25 mouse cellular contexts compared by ENCODE assay signal in the genomic region with DNA sequence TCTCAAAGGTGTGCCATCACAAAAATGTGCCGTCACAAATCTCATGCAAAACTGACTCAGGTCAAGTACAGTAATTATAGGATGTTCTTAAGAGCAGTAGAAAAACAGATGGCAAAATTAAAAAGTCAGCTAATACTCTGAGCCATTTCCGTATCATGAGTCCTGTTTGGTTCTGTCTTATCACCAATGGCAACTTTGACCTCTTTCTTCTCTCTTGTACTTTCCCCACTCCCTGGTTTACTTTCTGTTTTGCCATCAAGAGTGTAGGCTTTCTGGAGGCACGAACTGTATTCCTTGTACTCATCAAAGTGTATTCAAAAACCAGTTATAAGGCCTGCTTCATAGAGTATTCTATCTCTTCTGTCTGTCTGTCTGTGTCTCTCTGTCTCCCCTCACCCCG.
A peak's percentile ranks its signal among the peaks of the same experiment; 100 is the strongest.
DNase-seq lines count a peak whose midpoint lies in the region; ATAC-seq and TF ChIP-seq lines count a peak whose summit lies in the region.
"Had no signal": no experiment of that assay in that cellular context is flagged by ENCODE, and none has a peak within 500 bp of the region (broad histone marks: within the 10 kb centered on the region; RNA-seq: fewer than 3 reads in every experiment).

No protein-coding gene starts in this region.

- no peak overlapping the region for H3K4me3 ChIP-seq in heart, adult 2 months
- H3K4me3 ChIP-seq in intestine, embryonic 16.5 days (ENCODE audit: low read length): no peak overlapping the region
- H3K4me3 ChIP-seq in intestine, embryonic 15.5 days (replicated peaks): no peak overlapping the region
- no peak overlapping the region for H3K4me3 ChIP-seq in midbrain, embryonic 11.5 days (ENCODE audit: low read depth, low read length)
- H3K4me3 ChIP-seq in midbrain, embryonic 16.5 days (ENCODE audit: low read depth, low read length): no peak overlapping the region
- H3K4me3 ChIP-seq in small intestine, adult 2 months (ENCODE audit: low read depth, low read length): no peak overlapping the region
- H3K4me3 ChIP-seq: embryonic facial prominence, embryonic 13.5 days; embryonic facial prominence, embryonic 15.5 days; erythroblast, embryonic 14.5 days; forebrain, embryonic 10.5 days; forebrain, embryonic 12.5 days had no signal

- peak overlapping the region; percentile 8 for H3K27ac ChIP-seq in heart, adult 2 months
- H3K27ac ChIP-seq in intestine, embryonic 16.5 days (ENCODE audit: low read length): no peak overlapping the region
- no peak overlapping the region for H3K27ac ChIP-seq in intestine, embryonic 15.5 days
- H3K27ac ChIP-seq in midbrain, embryonic 11.5 days (ENCODE audit: low read depth, low read length): no peak overlapping the region
- H3K27ac ChIP-seq in midbrain, embryonic 16.5 days (ENCODE audit: low read length): no peak overlapping the region
- H3K27ac ChIP-seq in small intestine, adult 2 months (ENCODE audit: insufficient read depth, low read depth, low read length): peak overlapping the region; percentile 0; the same call in 1 of the 2 replicates
- H3K27ac ChIP-seq: embryonic facial prominence, embryonic 13.5 days; embryonic facial prominence, embryonic 15.5 days; forebrain, embryonic 10.5 days; forebrain, embryonic 12.5 days had no signal

- 0 out of 2 replicates have a peak, but pooled peaks have one; percentile 44 for ATAC-seq in intestine, embryonic 16.5 days
- ATAC-seq in intestine, embryonic 15.5 days: no peak
- ATAC-seq in midbrain, embryonic 11.5 days (ENCODE audit: low FRiP score): no peak
- no peak for ATAC-seq in midbrain, embryonic 16.5 days
- ATAC-seq: forebrain, embryonic 14.5 days; forebrain, embryonic 16.5 days had no signal

- H3K79me2 ChIP-seq in heart, adult 2 months (replicated peaks; ENCODE audit: control insufficient read depth, insufficient read depth, low read length): no peaks in the 10 kb centered on the region

- peaks cover 2% of the 10 kb centered on the region; the same call in 1 of the 2 replicates for H3K4me1 ChIP-seq in heart, adult 2 months (ENCODE audit: control insufficient read depth, insufficient read depth, low read length)
- no peaks in the 10 kb centered on the region for H3K4me1 ChIP-seq in intestine, embryonic 16.5 days (ENCODE audit: control insufficient read depth, insufficient read depth, low read length)
- no peaks in the 10 kb centered on the region for H3K4me1 ChIP-seq in intestine, embryonic 15.5 days (replicated peaks)
- no peaks in the 10 kb centered on the region for H3K4me1 ChIP-seq in midbrain, embryonic 11.5 days (ENCODE audit: control insufficient read depth, insufficient read depth, low read length)
- H3K4me1 ChIP-seq in midbrain, embryonic 16.5 days (ENCODE audit: control insufficient read depth, insufficient read depth, low read length): no peaks in the 10 kb centered on the region
- peaks cover 7% of the 10 kb centered on the region for H3K4me1 ChIP-seq in small intestine, adult 2 months (ENCODE audit: control insufficient read depth, insufficient read depth, insufficient read length, low read length)
- H3K4me1 ChIP-seq: embryonic facial prominence, embryonic 15.5 days; forebrain, embryonic 10.5 days; forebrain, embryonic 12.5 days had no signal

- intact Hi-C loops in heart, adult 2 months (cut with DNase I): no loop called here

- TF ChIP-seq EP300 in heart, adult 2 months (IDR thresholded peaks at IDR 0.05; ENCODE audit: insufficient read depth, low read depth, low read length): no peak

- H3K9me3 ChIP-seq in intestine, embryonic 16.5 days (ENCODE audit: control insufficient read depth, low read length): no peaks in the 10 kb centered on the region
- no peaks in the 10 kb centered on the region for H3K9me3 ChIP-seq in intestine, embryonic 15.5 days
- no peaks in the 10 kb centered on the region for H3K9me3 ChIP-seq in midbrain, embryonic 11.5 days (ENCODE audit: control insufficient read depth, low read length)
- H3K9me3 ChIP-seq in midbrain, embryonic 16.5 days (replicated peaks; ENCODE audit: control insufficient read depth, low read length, poor library complexity, severe bottlenecking): no peaks in the 10 kb centered on the region
- H3K9me3 ChIP-seq: embryonic facial prominence, embryonic 13.5 days; embryonic facial prominence, embryonic 15.5 days; forebrain, embryonic 10.5 days; forebrain, embryonic 12.5 days had no signal

- TF ChIP-seq CTCF in heart, adult 2 months (IDR thresholded peaks at IDR 0.05): no peak
- no peak for TF ChIP-seq CTCF in small intestine, adult 2 months (IDR thresholded peaks at IDR 0.05; ENCODE audit: extremely low read depth, insufficient read length, insufficient replicate concordance, low read depth, low read length)

- whole genome bisulfite sequencing in heart, adult 2 months: 59% methylated on average over 4 of the region's 4 CpGs
- 82% methylated on average over 4 of the region's 4 CpGs for WGBS in intestine, embryonic 16.5 days
- 79% methylated on average over 4 of the region's 4 CpGs for WGBS in intestine, embryonic 15.5 days
- 84% methylated on average over 4 of the region's 4 CpGs for WGBS in midbrain, embryonic 11.5 days
- 87% methylated on average over 4 of the region's 4 CpGs for WGBS in midbrain, embryonic 16.5 days
- WGBS in small intestine, adult 2 months: 60% methylated on average over 4 of the region's 4 CpGs

- H3K27me3 ChIP-seq in heart, adult 2 months (ENCODE audit: control insufficient read depth, insufficient read depth, low read length): no peaks in the 10 kb centered on the region
- H3K27me3 ChIP-seq in intestine, embryonic 16.5 days (replicated peaks; ENCODE audit: control insufficient read depth, insufficient read depth, low read length): no peaks in the 10 kb centered on the region
- no peaks in the 10 kb centered on the region for H3K27me3 ChIP-seq in intestine, embryonic 15.5 days (replicated peaks)
- H3K27me3 ChIP-seq in midbrain, embryonic 11.5 days (ENCODE audit: control insufficient read depth, insufficient read depth, low read length): no peaks in the 10 kb centered on the region
- no peaks in the 10 kb centered on the region for H3K27me3 ChIP-seq in midbrain, embryonic 16.5 days (ENCODE audit: control insufficient read depth, insufficient read depth, low read depth, low read length)
- no peaks in the 10 kb centered on the region for H3K27me3 ChIP-seq in small intestine, adult 2 months (ENCODE audit: control insufficient read depth, insufficient read depth, low read length)
- H3K27me3 ChIP-seq: embryonic facial prominence, embryonic 13.5 days; embryonic facial prominence, embryonic 15.5 days; forebrain, embryonic 12.5 days had no signal

- peaks cover 6% of the 10 kb centered on the region for H3K36me3 ChIP-seq in heart, adult 2 months (ENCODE audit: control insufficient read depth, insufficient read depth, low read length)
- H3K36me3 ChIP-seq in intestine, embryonic 16.5 days (ENCODE audit: control insufficient read depth, insufficient read depth, low read length): no peaks in the 10 kb centered on the region
- H3K36me3 ChIP-seq in intestine, embryonic 15.5 days: no peaks in the 10 kb centered on the region
- no peaks in the 10 kb centered on the region for H3K36me3 ChIP-seq in midbrain, embryonic 11.5 days (ENCODE audit: control insufficient read depth, insufficient read depth, low read length)
- H3K36me3 ChIP-seq in midbrain, embryonic 16.5 days (ENCODE audit: control insufficient read depth, insufficient read depth, low read length): no peaks in the 10 kb centered on the region
- H3K36me3 ChIP-seq in small intestine, adult 2 months (ENCODE audit: control insufficient read depth, insufficient read depth, low read length): no peaks in the 10 kb centered on the region
- H3K36me3 ChIP-seq: embryonic facial prominence, embryonic 13.5 days; embryonic facial prominence, embryonic 15.5 days; forebrain, embryonic 10.5 days; forebrain, embryonic 12.5 days had no signal

- H3K4me2 ChIP-seq in intestine, embryonic 16.5 days (ENCODE audit: low read depth, low read length): no peak overlapping the region
- H3K4me2 ChIP-seq in intestine, embryonic 15.5 days (replicated peaks): no peak overlapping the region
- H3K4me2 ChIP-seq in midbrain, embryonic 11.5 days: no peak overlapping the region
- H3K4me2 ChIP-seq in midbrain, embryonic 16.5 days (ENCODE audit: low read length): no peak overlapping the region
- H3K4me2 ChIP-seq: embryonic facial prominence, embryonic 13.5 days; embryonic facial prominence, embryonic 15.5 days; forebrain, embryonic 12.5 days had no signal

- no peak for TF ChIP-seq POLR2A in heart, adult 2 months (IDR thresholded peaks at IDR 0.05; ENCODE audit: insufficient read depth, low read depth, low read length)
- no peak for TF ChIP-seq POLR2A in small intestine, adult 2 months (IDR thresholded peaks at IDR 0.05; ENCODE audit: low read depth, low read length)

- no peak for DNase-seq in heart, adult 2 months
- DNase-seq in heart, adult 18-20 months: no peak
- DNase-seq in midbrain, embryonic 11.5 days (ENCODE audit: low spot score, missing footprints): peak; percentile 57
- DNase-seq in adipocyte (ENCODE audit: low spot score): no peak
- DNase-seq: adrenal gland, adult 8-10 months; adrenal gland, postnatal 14 days; adrenal gland, postnatal 36 days; cerebellum, adult 11 months; cerebellum, adult 18-20 months; cerebellum, adult 8-10 months; cerebellum, adult 9-11 months; cerebellum, postnatal 14 days; cerebellum, postnatal 36 days; embryo, embryonic 11 days had no signal

- no peak overlapping the region for H3K9ac ChIP-seq in heart, adult 2 months (ENCODE audit: low read depth, low read length)
- no peak overlapping the region for H3K9ac ChIP-seq in intestine, embryonic 16.5 days (ENCODE audit: low read depth, low read length)
- no peak overlapping the region for H3K9ac ChIP-seq in intestine, embryonic 15.5 days
- H3K9ac ChIP-seq in midbrain, embryonic 11.5 days (ENCODE audit: low read length): no peak overlapping the region
- H3K9ac ChIP-seq in midbrain, embryonic 16.5 days (ENCODE audit: low read depth, low read length): no peak overlapping the region
- H3K9ac ChIP-seq: embryonic facial prominence, embryonic 13.5 days; embryonic facial prominence, embryonic 15.5 days; forebrain, embryonic 12.5 days had no signal

Comparison
In these comparisons a context has a peak if more than half of its experiments do, and no peak if none do; other contexts are left out.
1. H3K27ac ChIP-seq: peak in heart, adult 2 months (single experiment) and small intestine, adult 2 months (single experiment); none in intestine, embryonic 16.5 days (single experiment), intestine, embryonic 15.5 days (single experiment), midbrain, embryonic 11.5 days (single experiment) and midbrain, embryonic 16.5 days (single experiment).